Mouse (Mus musculus) small intestine, adult 2 months (tissue): ENCODE measurements at regions not wholly inside any gene's neighbourhood (a gene's known extent, or its start where the extent isn't known, plus 50 kb on each side); places are given as distances from the start of the nearest gene placed in this dataset.

Source experiments
- CTCF ChIP-seq: fragments of 200-500 bp; IDR thresholded peaks from 2 replicates; pipeline ENCODE4 v1.5.1; 2012; ENCODE audit warnings: low read depth, mild to moderate bottlenecking, control low read depth, inconsistent platforms, low read length, moderate library complexity, mixed read lengths; ENCODE audit not compliant: insufficient replicate concordance, insufficient read length; ENCODE audit errors: extremely low read depth
- POLR2A ChIP-seq: fragments of 200-500 bp; IDR thresholded peaks from 2 replicates; pipeline ENCODE4 v1.6.1; 2012; ENCODE audit warnings: low read depth, mild to moderate bottlenecking, control low read depth, inconsistent platforms, low read length, moderate library complexity

GRCm38 (mm10) chr11:89921146-89921545 lies 81.5 kb downstream of the Pctp start:
- TF ChIP-seq POLR2A (no peak), CTCF (peak; percentile 70; the same call in 1 of the 2 replicates)
